Mouse (Mus musculus) erythroid progenitor cell, adult 5-6 weeks (primary cell): ENCODE results near the gene Sf3a1. TPM values are rescaled to one million over a fixed set of nuclear protein-coding genes. Genes with fewer than 3 reads are reported as not detected.

Experiments
- total RNA-seq, 2 experiments: library from RNA; stranded (forward) in 1 of 2; stranded (reverse) in 1 of 2; fragments of 150-400 nt in 1 of 2; fragments of 186-747, 209-891 nt in 1 of 2; gene quantifications; 2 replicates each; pipeline versions ENCODE4 v1.2.3 to v1.2.4; 2015 to 2017; ENCODE audit warnings: low replicate concordance in 2 of 2

Gene Sf3a1
- total RNA-seq, 2 experiments from 2014 or later: 23.9 to 60.4 TPM

Other genes with a start within 250 kb of the Sf3a1 start
- gene Slc35e4, start 245.7 kb upstream of the Sf3a1 start, total RNA-seq (2015; ENCODE audit: low replicate concordance): 0.42 TPM in 1 of 2 replicates, not detected in the other
- 0.76 TPM in 1 of 2 replicates, not detected in the other for gene Slc35e4, start 245.7 kb upstream of the Sf3a1 start, total RNA-seq (2017; ENCODE audit: low replicate concordance)
- gene Tcn2, start 228.2 kb upstream of the Sf3a1 start, total RNA-seq (2015; ENCODE audit: low replicate concordance): 26.3 and 26.4 TPM in 2 replicates
- gene Tcn2, start 228.2 kb upstream of the Sf3a1 start, total RNA-seq (2017; ENCODE audit: low replicate concordance): 8.5 and 22.8 TPM in 2 replicates
- gene Pes1, start 196.4 kb upstream of the Sf3a1 start, total RNA-seq (2015; ENCODE audit: low replicate concordance): 5.8 and 6.3 TPM in 2 replicates
- 9.8 and 10.5 TPM in 2 replicates for gene Pes1, start 196.4 kb upstream of the Sf3a1 start, total RNA-seq (2017; ENCODE audit: low replicate concordance)
- gene 4930556J24Rik, start 183.6 kb upstream of the Sf3a1 start, total RNA-seq (2015; ENCODE audit: low replicate concordance): not detected in 2 replicates
- gene 4930556J24Rik, start 183.6 kb upstream of the Sf3a1 start, total RNA-seq (2017; ENCODE audit: low replicate concordance): not detected in 2 replicates
- not detected in 2 replicates for gene Gal3st1, start 176.7 kb upstream of the Sf3a1 start, total RNA-seq (2015; ENCODE audit: low replicate concordance)
- not detected in 2 replicates for gene Gal3st1, start 176.7 kb upstream of the Sf3a1 start, total RNA-seq (2017; ENCODE audit: low replicate concordance)
- gene Sec14l4, start 128.9 kb upstream of the Sf3a1 start, total RNA-seq (2015; ENCODE audit: low replicate concordance): not detected in 2 replicates
- gene Sec14l4, start 128.9 kb upstream of the Sf3a1 start, total RNA-seq (2017; ENCODE audit: low replicate concordance): not detected in 2 replicates
- not detected in 2 replicates for gene Sec14l3, start 95.5 kb upstream of the Sf3a1 start, total RNA-seq (2015; ENCODE audit: low replicate concordance)
- gene Sec14l3, start 95.5 kb upstream of the Sf3a1 start, total RNA-seq (2017; ENCODE audit: low replicate concordance): not detected in 2 replicates
- 4.0 and 10.1 TPM in 2 replicates for gene Mtfp1, start 64.9 kb upstream of the Sf3a1 start, total RNA-seq (2015; ENCODE audit: low replicate concordance)
- 2.8 and 8.0 TPM in 2 replicates for gene Mtfp1, start 64.9 kb upstream of the Sf3a1 start, total RNA-seq (2017; ENCODE audit: low replicate concordance)
- 13.0 and 17.6 TPM in 2 replicates for gene Sec14l2, start 36.9 kb upstream of the Sf3a1 start, total RNA-seq (2015; ENCODE audit: low replicate concordance)
- gene Sec14l2, start 36.9 kb upstream of the Sf3a1 start, total RNA-seq (2017; ENCODE audit: low replicate concordance): 41.5 and 46.1 TPM in 2 replicates
- gene Rnf215, start 25.1 kb upstream of the Sf3a1 start, total RNA-seq (2015; ENCODE audit: low replicate concordance): 2.9 and 6.3 TPM in 2 replicates
- 15.9 and 34.0 TPM in 2 replicates for gene Rnf215, start 25.1 kb upstream of the Sf3a1 start, total RNA-seq (2017; ENCODE audit: low replicate concordance)
- gene Ccdc157, start 57 bp upstream of the Sf3a1 start, total RNA-seq (2015; ENCODE audit: low replicate concordance): 0.42 and 0.72 TPM in 2 replicates
- gene Ccdc157, start 57 bp upstream of the Sf3a1 start, total RNA-seq (2017; ENCODE audit: low replicate concordance): 1.5 and 5.8 TPM in 2 replicates
- 2.2 and 2.5 TPM in 2 replicates for gene Tbc1d10a, start 26.4 kb downstream of the Sf3a1 start, total RNA-seq (2015; ENCODE audit: low replicate concordance)
- 3.0 and 4.2 TPM in 2 replicates for gene Tbc1d10a, start 26.4 kb downstream of the Sf3a1 start, total RNA-seq (2017; ENCODE audit: low replicate concordance)
- not detected in 2 replicates for gene Castor1, start 57.9 kb downstream of the Sf3a1 start, total RNA-seq (2015; ENCODE audit: low replicate concordance)
- gene Castor1, start 57.9 kb downstream of the Sf3a1 start, total RNA-seq (2017; ENCODE audit: low replicate concordance): 2.6 TPM in 1 of 2 replicates, not detected in the other
- 2.2 and 4.6 TPM in 2 replicates for gene Osm, start 76.1 kb downstream of the Sf3a1 start, total RNA-seq (2015; ENCODE audit: low replicate concordance)
- 3.7 and 4.3 TPM in 2 replicates for gene Osm, start 76.1 kb downstream of the Sf3a1 start, total RNA-seq (2017; ENCODE audit: low replicate concordance)
- not detected in 2 replicates for gene Lif, start 97.2 kb downstream of the Sf3a1 start, total RNA-seq (2015; ENCODE audit: low replicate concordance)
- gene Lif, start 97.2 kb downstream of the Sf3a1 start, total RNA-seq (2017; ENCODE audit: low replicate concordance): 0.39 TPM in 1 of 2 replicates, not detected in the other